16 mouse cellular contexts compared by ENCODE assay signal in the genomic region with DNA sequence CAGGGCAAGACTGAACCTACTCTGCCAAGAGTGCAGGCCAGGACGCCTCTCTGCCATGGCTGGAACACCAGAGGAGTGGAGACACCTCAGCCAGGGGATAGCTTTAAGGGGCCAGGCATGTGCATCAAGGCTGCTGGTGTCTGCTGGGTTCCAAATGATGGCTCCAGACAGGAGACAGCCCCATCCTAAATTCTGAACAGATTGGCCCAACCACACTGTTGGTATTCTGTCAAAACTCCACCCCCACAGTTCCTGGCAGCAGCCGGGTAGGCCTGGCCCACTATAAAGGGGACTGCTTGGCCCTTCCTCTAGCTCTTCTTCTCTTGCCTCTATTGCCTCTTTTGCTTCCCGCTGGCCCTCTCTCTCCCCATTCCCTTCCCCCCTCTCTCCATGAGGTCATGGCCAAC.
DNase-seq lines count a peak whose midpoint lies in the region; ATAC-seq and TF ChIP-seq lines count a peak whose summit lies in the region.
"Had no signal": no experiment of that assay in that cellular context is flagged by ENCODE, and none has a peak within 500 bp of the region (broad histone marks: within the 10 kb centered on the region; RNA-seq: fewer than 3 reads in every experiment).

No protein-coding gene starts in this region.

- no peaks in the 10 kb centered on the region for H3K27me3 ChIP-seq in forebrain, postnatal 0 days (ENCODE audit: insufficient read depth, low read length)
- H3K27me3 ChIP-seq: forebrain, embryonic 12.5 days; kidney, embryonic 15.5 days; midbrain, embryonic 12.5 days had no signal

- no peak for ATAC-seq in cerebellum, adult (ENCODE audit: insufficient number of reproducible peaks, low FRiP score, low TSS enrichment)
- ATAC-seq in granulocyte monocyte progenitor cell, adult 5-6 weeks (replicated peaks; ENCODE audit: poor library complexity, severe bottlenecking), result no peak
- no peak for ATAC-seq in forebrain, postnatal 0 days
- ATAC-seq: inflammation-experienced regulatory T-cells, adult 6 months had no signal

- H3K27ac ChIP-seq in forebrain, postnatal 0 days (ENCODE audit: low read depth, low read length), result no peak overlapping the region
- H3K27ac ChIP-seq: forebrain, embryonic 12.5 days; hindbrain, embryonic 10.5 days; kidney, embryonic 15.5 days; liver, embryonic 14.5 days; midbrain, embryonic 12.5 days had no signal

- H3K4me3 ChIP-seq in forebrain, postnatal 0 days (ENCODE audit: low read depth, low read length), result no peak overlapping the region
- H3K4me3 ChIP-seq: forebrain, embryonic 12.5 days; hindbrain, embryonic 10.5 days; kidney, embryonic 15.5 days; midbrain, embryonic 12.5 days had no signal

- intact Hi-C loops in left cerebral cortex, postnatal 4 days (cut with DNase I), result no loop called here

- peak; percentile 54 to 59 for DNase-seq in cerebellum, postnatal 14 days
- DNase-seq in left cerebral cortex, postnatal 4 days, result peak; percentile 23
- DNase-seq in left cerebral cortex, adult 8-10 months (ENCODE audit: low spot score in 2 of 2), result no peak
- peak; percentile 55 to 65 for DNase-seq in layer of hippocampus, postnatal 10 days (ENCODE audit: low spot score in 2 of 2)
- DNase-seq in forebrain, postnatal 0 days, result no peak
- DNase-seq in retina, postnatal 1 day, result no peak
- DNase-seq: cerebellum, adult 11 months; gastrocnemius, postnatal 10 days had no signal

- no peak overlapping the region for H3K4me2 ChIP-seq in forebrain, postnatal 0 days (ENCODE audit: low read depth)
- H3K4me2 ChIP-seq: forebrain, embryonic 12.5 days; kidney, embryonic 15.5 days; midbrain, embryonic 12.5 days had no signal

- no peak for TF ChIP-seq CTCF in forebrain, postnatal 0 days (IDR thresholded peaks at IDR 0.05; ENCODE audit: low read depth)

- H3K9ac ChIP-seq in forebrain, postnatal 0 days, result no peak overlapping the region
- H3K9ac ChIP-seq: forebrain, embryonic 12.5 days; kidney, embryonic 15.5 days; liver, embryonic 14.5 days; midbrain, embryonic 12.5 days had no signal

- H3K9me3 ChIP-seq in forebrain, postnatal 0 days (ENCODE audit: low read length), result no peaks in the 10 kb centered on the region
- H3K9me3 ChIP-seq: forebrain, embryonic 12.5 days; hindbrain, embryonic 10.5 days; kidney, embryonic 15.5 days; midbrain, embryonic 12.5 days had no signal

- 50% methylated on average over 3 of the region's 3 CpGs for WGBS in forebrain, postnatal 0 days

- H3K4me1 ChIP-seq in forebrain, postnatal 0 days (ENCODE audit: insufficient read depth), result no peaks in the 10 kb centered on the region
- H3K4me1 ChIP-seq: forebrain, embryonic 12.5 days; kidney, embryonic 15.5 days; midbrain, embryonic 12.5 days had no signal

- no peaks in the 10 kb centered on the region for H3K36me3 ChIP-seq in forebrain, postnatal 0 days (ENCODE audit: insufficient read depth)
- H3K36me3 ChIP-seq: forebrain, embryonic 12.5 days; hindbrain, embryonic 10.5 days; kidney, embryonic 15.5 days; midbrain, embryonic 12.5 days had no signal

Comparison
In these comparisons a context has a peak if more than half of its experiments do, and no peak if none do; other contexts are left out.
1. DNase-seq: peak in cerebellum, postnatal 14 days (2 of 2), left cerebral cortex, postnatal 4 days (single experiment) and layer of hippocampus, postnatal 10 days (2 of 2); none in left cerebral cortex, adult 8-10 months (0 of 2), forebrain, postnatal 0 days (single experiment) and retina, postnatal 1 day (single experiment).